Mouse (Mus musculus) layer of hippocampus, adult 9-11 months (tissue): ENCODE measurements at regions not wholly inside any gene's neighbourhood (a gene's known extent, or its start where the extent isn't known, plus 50 kb on each side); places are given as distances from the start of the nearest gene placed in this dataset.
A peak's percentile ranks its signal among the peaks of the same experiment; 100 is the strongest.

Source experiments
- DNase-seq: peaks from one replicate; pipeline ENCODE4 v3.0.0; 2022

- no peak for DNase-seq
Observed at GRCm38 (mm10) chr4:89395336-89395735, 84.5 kb upstream of the Cdkn2b start.

GRCm38 (mm10) chr4:89393251-89393711, 82.4 kb upstream of the Cdkn2b start:
- DNase-seq, result no peak

- no peak for DNase-seq
Observed at GRCm38 (mm10) chr4:89392791-89393190, 82.0 kb upstream of the Cdkn2b start.

GRCm38 (mm10) chr4:89391463-89392308, 80.8 kb upstream of the Cdkn2b start:
- no peak for DNase-seq

GRCm38 (mm10) chr4:89383548-89383947, 72.7 kb upstream of the Cdkn2b start:
- no peak for DNase-seq

GRCm38 (mm10) chr4:89382434-89382976, 71.7 kb upstream of the Cdkn2b start:
- DNase-seq, result no peak

- DNase-seq, result no peak
Observed at GRCm38 (mm10) chr4:89381763-89382162, 70.9 kb upstream of the Cdkn2b start.

GRCm38 (mm10) chr4:89381077-89381476, 70.2 kb upstream of the Cdkn2b start:
- DNase-seq, result no peak

- DNase-seq, result no peak
Observed at GRCm38 (mm10) chr4:89380330-89380945, 69.6 kb upstream of the Cdkn2b start.

- DNase-seq, result no peak
Observed at GRCm38 (mm10) chr4:89379622-89380329, 68.9 kb upstream of the Cdkn2b start.

- no peak for DNase-seq
Observed at GRCm38 (mm10) chr4:89372631-89373030, 61.8 kb upstream of the Cdkn2b start.

GRCm38 (mm10) chr4:89368850-89369524, 58.1 kb upstream of the Cdkn2b start:
- DNase-seq, result peak; percentile 5

GRCm38 (mm10) chr4:89366581-89367141, 55.8 kb upstream of the Cdkn2b start:
- no peak for DNase-seq

GRCm38 (mm10) chr4:89365875-89366274, 55.0 kb upstream of the Cdkn2b start:
- DNase-seq, result no peak

GRCm38 (mm10) chr4:89363150-89363683, 52.4 kb upstream of the Cdkn2b start:
- DNase-seq, result no peak

GRCm38 (mm10) chr4:89362650-89363049, 51.8 kb upstream of the Cdkn2b start:
- no peak for DNase-seq

- DNase-seq, result no peak
Observed at GRCm38 (mm10) chr4:89361316-89361715, 50.5 kb upstream of the Cdkn2b start.
